Mouse (Mus musculus) forebrain, embryonic 14.5 days (tissue): Measurements from ENCODE around the gene Foxc2. TPM values are rescaled to one million over a fixed set of nuclear protein-coding genes. Genes with fewer than 3 reads are reported as not detected.

ENCODE experiments used
- ATAC-seq: fragments of 200-750 bp; cut with Nextera tagmentation; 2 replicates; pipeline ENCODE4 v1.8.0; 2017; ENCODE audit warnings: mild to moderate bottlenecking, moderate library complexity
- DNase-seq: peaks from one replicate; pipeline ENCODE4 v3.0.0-alpha.2; 2015; ENCODE audit warnings: low spot score
- H3K27ac ChIP-seq: fragments of 300-500 bp; sonication (generic); 2 replicates; pipeline ENCODE4 v1.5.1; 2014; ENCODE audit warnings: low read depth, mild to moderate bottlenecking, control low read depth, low read length, moderate library complexity
- H3K27me3 ChIP-seq: fragments of 300-500 bp; sonication (generic); replicated peaks from 2 replicates; pipeline ENCODE4 v1.6.1; 2014; ENCODE audit warnings: low read length, control low read depth, mixed read lengths; ENCODE audit not compliant: control insufficient read depth, insufficient read depth
- H3K36me3 ChIP-seq: fragments of 300-500 bp; sonication (generic); 2 replicates; pipeline ENCODE4 v1.6.1; 2014; ENCODE audit warnings: low read length, control low read depth; ENCODE audit not compliant: control insufficient read depth, insufficient read depth
- H3K4me1 ChIP-seq: fragments of 300-500 bp; sonication (generic); 2 replicates; pipeline ENCODE4 v1.6.1; 2014; ENCODE audit warnings: antibody characterized with exemption, low read length, control low read depth; ENCODE audit not compliant: control insufficient read depth, insufficient read depth
- H3K4me2 ChIP-seq: fragments of 300-500 bp; sonication (generic); 2 replicates; pipeline ENCODE4 v1.6.1; 2014; ENCODE audit warnings: mild to moderate bottlenecking, control low read depth, low read length
- H3K4me3 ChIP-seq: fragments of 300-500 bp; sonication (generic); 2 replicates; pipeline ENCODE4 v1.5.1; 2014; ENCODE audit warnings: low read depth, low read length, control low read depth
- H3K9ac ChIP-seq: fragments of 300-500 bp; sonication (generic); 2 replicates; pipeline ENCODE4 v1.6.1; 2014; ENCODE audit warnings: mild to moderate bottlenecking, low read length, control low read depth, moderate library complexity
- H3K9me3 ChIP-seq: fragments of 300-500 bp; sonication (generic); replicated peaks from 2 replicates; pipeline ENCODE4 v1.6.1; 2016; ENCODE audit warnings: low read length, control low read depth, mixed read lengths; ENCODE audit not compliant: control insufficient read depth
- WGBS: fragments of 180-500 bp; shearing (Covaris S2); extraction: QIAGEN DNeasy Blood & Tissue Kit; methylation state at CpG from one replicate; pipeline ENCODE4 v1.1.7; 2014; 5-methylcytosine and 5-hydroxymethylcytosine counted together
- polyA plus RNA-seq: library from polyadenylated mRNA; unstranded; fragments of >200 nt; fragmentation: Nextera tagmentation; extraction: Ambion mirVana; gene quantifications from 2 replicates; pipeline ENCODE4 v1.2.1, GENCODE M21; 2014

Gene Foxc2
- polyA plus RNA-seq, 1 experiment from 2014 or later: 1.1 TPM

DNA sequence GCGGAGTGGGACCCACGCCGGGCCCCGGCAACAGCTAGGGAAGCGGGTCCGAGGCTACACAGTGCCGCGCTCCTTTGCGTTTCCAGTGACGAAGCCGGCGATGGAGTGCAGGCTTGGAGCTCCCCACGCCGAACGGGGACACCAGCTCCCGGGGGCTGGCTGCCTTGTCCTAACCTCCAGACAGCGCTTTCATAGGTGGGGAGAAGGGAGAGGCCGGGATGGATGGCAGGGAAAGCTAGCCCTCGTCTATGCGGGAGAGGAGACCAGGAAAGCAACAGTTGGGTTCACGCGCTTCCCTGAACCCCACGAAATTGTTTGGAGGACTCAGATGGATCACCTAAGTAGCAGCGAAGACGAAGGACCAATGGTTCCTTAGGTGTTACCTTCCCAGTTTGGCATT lies 835 bp upstream of the Foxc2 start:
- ATAC-seq (no peak), DNase-seq (no peak)
- H3K27ac ChIP-seq: no peak overlapping the region
- H3K36me3 ChIP-seq: no peaks in the 10 kb centered on the region
- H3K4me1 ChIP-seq: no peaks in the 10 kb centered on the region
- peaks cover 68% of the 10 kb centered on the region for H3K27me3 ChIP-seq
- WGBS: under 1% methylated on average over 25 of the region's 25 CpGs
- no peak overlapping the region for H3K4me2 ChIP-seq
- no peak overlapping the region for H3K9ac ChIP-seq
- H3K4me3 ChIP-seq: no peak overlapping the region
- no peaks in the 10 kb centered on the region for H3K9me3 ChIP-seq

DNA sequence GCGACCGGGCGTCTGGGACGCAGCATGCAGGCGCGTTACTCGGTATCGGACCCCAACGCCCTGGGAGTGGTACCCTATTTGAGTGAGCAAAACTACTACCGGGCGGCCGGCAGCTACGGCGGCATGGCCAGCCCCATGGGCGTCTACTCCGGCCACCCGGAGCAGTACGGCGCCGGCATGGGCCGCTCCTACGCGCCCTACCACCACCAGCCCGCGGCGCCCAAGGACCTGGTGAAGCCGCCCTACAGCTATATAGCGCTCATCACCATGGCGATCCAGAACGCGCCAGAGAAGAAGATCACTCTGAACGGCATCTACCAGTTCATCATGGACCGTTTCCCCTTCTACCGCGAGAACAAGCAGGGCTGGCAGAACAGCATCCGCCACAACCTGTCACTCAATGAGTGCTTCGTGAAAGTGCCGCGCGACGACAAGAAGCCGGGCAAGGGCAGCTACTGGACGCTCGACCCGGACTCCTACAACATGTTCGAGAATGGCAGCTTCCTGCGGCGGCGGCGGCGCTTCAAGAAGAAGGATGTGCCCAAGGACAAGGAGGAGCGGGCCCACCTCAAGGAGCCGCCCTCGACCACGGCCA lies 717 bp downstream of the Foxc2 start:
- H3K9me3 ChIP-seq: no peaks in the 10 kb centered on the region
- peaks cover 83% of the 10 kb centered on the region for H3K27me3 ChIP-seq
- no peaks in the 10 kb centered on the region for H3K4me1 ChIP-seq
- H3K4me3 ChIP-seq: peak overlapping the region; percentile 29
- peak overlapping the region; percentile 55 for H3K4me2 ChIP-seq
- no peak overlapping the region for H3K9ac ChIP-seq
- 1% methylated on average over 55 of the region's 55 CpGs for WGBS
- DNase-seq (no peak), ATAC-seq (no peak)
- H3K27ac ChIP-seq: no peak overlapping the region
- no peaks in the 10 kb centered on the region for H3K36me3 ChIP-seq

DNA sequence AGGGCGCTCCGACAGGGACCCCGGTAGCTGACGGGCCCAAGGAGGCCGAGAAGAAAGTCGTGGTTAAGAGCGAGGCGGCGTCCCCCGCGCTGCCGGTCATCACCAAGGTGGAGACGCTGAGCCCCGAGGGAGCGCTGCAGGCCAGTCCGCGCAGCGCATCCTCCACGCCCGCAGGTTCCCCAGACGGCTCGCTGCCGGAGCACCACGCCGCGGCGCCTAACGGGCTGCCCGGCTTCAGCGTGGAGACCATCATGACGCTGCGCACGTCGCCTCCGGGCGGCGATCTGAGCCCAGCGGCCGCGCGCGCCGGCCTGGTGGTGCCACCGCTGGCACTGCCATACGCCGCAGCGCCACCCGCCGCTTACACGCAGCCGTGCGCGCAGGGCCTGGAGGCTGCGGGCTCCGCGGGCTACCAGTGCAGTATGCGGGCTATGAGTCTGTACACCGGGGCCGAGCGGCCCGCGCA lies 1.2 kb downstream of the Foxc2 start:
- Histone ChIP-seq H3K4me3 (peak overlapping the region; percentile 29), H3K4me1 (no peaks in the 10 kb centered on the region), H3K9me3 (no peaks in the 10 kb centered on the region), H3K4me2 (peak overlapping the region; percentile 9; the same call in 1 of the 2 replicates), H3K27me3 (peaks cover 89% of the 10 kb centered on the region), H3K27ac (no peak overlapping the region), H3K36me3 (no peaks in the 10 kb centered on the region), H3K9ac (no peak overlapping the region)
- no peak for ATAC-seq
- under 1% methylated on average over 62 of the region's 62 CpGs for WGBS
- no peak for DNase-seq

DNA sequence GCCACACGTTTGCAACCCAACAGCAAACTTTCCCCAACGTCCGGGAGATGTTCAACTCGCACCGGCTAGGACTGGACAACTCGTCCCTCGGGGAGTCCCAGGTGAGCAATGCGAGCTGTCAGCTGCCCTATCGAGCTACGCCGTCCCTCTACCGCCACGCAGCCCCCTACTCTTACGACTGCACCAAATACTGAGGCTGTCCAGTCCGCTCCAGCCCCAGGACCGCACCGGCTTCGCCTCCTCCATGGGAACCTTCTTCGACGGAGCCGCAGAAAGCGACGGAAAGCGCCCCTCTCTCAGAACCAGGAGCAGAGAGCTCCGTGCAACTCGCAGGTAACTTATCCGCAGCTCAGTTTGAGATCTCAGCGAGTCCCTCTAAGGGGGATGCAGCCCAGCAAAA lies 1.9 kb downstream of the Foxc2 start:
- Histone ChIP-seq H3K4me2 (peak overlapping the region; percentile 9; the same call in 1 of the 2 replicates), H3K27ac (no peak overlapping the region)
- WGBS: 1% methylated on average over 27 of the region's 28 CpGs

DNA sequence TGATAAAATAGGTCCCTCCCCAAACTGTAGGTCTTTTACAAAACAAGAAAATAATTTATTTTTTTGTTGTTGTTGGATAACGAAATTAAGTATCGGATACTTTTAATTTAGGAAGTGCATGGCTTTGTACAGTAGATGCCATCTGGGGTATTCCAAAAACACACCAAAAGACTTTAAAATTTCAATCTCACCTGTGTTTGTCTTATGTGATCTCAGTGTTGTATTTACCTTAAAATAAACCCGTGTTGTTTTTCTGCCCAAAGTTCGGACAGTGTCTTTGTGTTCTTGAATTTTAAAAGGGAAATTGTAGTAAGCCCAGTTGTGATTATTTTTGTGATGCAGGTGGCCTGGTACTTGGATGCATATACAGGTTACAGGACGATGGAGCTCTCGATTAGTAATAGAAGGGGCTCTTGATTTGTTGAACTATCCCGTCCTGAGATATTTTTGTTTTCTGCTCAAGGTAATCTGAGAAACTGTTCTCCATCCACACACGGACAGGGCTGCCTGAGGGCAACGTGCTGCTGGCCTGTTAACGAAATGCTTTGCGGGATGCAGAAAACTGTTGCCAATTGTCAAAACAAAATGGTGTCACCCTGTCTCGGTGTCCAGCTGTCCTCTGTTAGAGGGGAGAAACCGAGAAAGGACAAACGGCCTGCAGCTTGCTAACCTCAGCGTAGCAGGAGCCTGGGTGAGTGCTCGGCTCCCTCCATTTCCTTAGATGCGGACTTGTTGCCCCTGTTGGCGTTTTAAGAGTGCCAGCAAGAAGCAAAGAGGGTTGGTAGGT lies 2.9 kb downstream of the Foxc2 start:
- H3K4me2 ChIP-seq: no peak overlapping the region
- no peak for ATAC-seq
- peaks cover 99% of the 10 kb centered on the region for H3K27me3 ChIP-seq
- H3K27ac ChIP-seq: no peak overlapping the region
- H3K36me3 ChIP-seq: no peaks in the 10 kb centered on the region
- H3K4me1 ChIP-seq: no peaks in the 10 kb centered on the region
- no peak overlapping the region for H3K4me3 ChIP-seq
- H3K9ac ChIP-seq: no peak overlapping the region
- H3K9me3 ChIP-seq: no peaks in the 10 kb centered on the region
- DNase-seq: no peak
- WGBS: 3% methylated on average over 18 of the region's 18 CpGs

More for the DNA sequence above, 1.9 kb downstream of the Foxc2 start:
- Histone ChIP-seq H3K9me3 (no peaks in the 10 kb centered on the region), H3K27me3 (peaks cover 96% of the 10 kb centered on the region), H3K4me1 (no peaks in the 10 kb centered on the region), H3K9ac (no peak overlapping the region), H3K36me3 (no peaks in the 10 kb centered on the region), H3K4me3 (peak overlapping the region; percentile 29; the same call in 1 of the 2 replicates)
- ATAC-seq (no peak), DNase-seq (no peak)

DNA sequence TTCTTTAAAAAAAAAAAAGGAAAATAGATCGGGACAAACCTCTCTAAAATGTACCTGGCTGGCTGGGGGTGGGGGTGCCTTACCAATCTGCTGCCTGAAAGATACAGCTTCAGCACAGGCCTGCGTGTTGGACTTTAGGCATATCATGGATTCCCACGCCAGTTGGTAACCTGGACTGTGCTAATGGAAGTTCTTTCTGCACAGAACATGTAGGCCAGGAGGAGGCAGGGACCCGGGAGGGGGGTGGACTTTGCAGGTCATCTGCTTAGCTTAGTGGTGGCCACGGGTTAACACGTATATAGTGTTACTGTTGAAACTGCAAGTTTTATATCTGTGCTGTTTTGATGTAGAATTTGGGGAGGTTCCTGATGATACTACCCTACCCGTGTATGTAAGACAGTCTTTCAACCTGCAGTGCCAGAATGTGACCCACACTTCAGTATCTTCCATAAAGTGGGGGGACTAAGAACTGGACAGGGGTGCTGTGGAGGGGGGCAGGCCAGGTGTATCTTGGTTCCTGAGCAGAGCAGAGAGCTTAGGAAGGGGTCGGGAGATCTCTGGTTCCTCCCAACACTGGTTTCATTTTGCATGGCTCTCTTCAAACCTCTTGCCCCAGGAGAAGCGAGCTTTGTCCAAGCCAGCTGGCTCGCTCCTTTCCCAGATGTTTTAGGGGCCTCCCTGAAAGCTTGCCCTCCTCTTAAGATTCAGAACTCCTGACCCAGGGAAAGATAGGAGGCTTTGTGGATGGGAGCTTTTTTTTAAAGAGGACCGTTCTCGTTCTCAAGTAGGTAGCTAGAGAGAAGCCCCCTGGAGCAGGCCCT lies 3.9 kb downstream of the Foxc2 start:
- Histone ChIP-seq H3K27me3 (peaks cover 98% of the 10 kb centered on the region), H3K27ac (no peak overlapping the region), H3K4me2 (no peak overlapping the region), H3K36me3 (no peaks in the 10 kb centered on the region), H3K4me3 (no peak overlapping the region), H3K9ac (no peak overlapping the region), H3K9me3 (no peaks in the 10 kb centered on the region), H3K4me1 (no peaks in the 10 kb centered on the region)
- DNase-seq (no peak), ATAC-seq (no peak)
- WGBS: 2% methylated on average over 12 of the region's 12 CpGs

DNA sequence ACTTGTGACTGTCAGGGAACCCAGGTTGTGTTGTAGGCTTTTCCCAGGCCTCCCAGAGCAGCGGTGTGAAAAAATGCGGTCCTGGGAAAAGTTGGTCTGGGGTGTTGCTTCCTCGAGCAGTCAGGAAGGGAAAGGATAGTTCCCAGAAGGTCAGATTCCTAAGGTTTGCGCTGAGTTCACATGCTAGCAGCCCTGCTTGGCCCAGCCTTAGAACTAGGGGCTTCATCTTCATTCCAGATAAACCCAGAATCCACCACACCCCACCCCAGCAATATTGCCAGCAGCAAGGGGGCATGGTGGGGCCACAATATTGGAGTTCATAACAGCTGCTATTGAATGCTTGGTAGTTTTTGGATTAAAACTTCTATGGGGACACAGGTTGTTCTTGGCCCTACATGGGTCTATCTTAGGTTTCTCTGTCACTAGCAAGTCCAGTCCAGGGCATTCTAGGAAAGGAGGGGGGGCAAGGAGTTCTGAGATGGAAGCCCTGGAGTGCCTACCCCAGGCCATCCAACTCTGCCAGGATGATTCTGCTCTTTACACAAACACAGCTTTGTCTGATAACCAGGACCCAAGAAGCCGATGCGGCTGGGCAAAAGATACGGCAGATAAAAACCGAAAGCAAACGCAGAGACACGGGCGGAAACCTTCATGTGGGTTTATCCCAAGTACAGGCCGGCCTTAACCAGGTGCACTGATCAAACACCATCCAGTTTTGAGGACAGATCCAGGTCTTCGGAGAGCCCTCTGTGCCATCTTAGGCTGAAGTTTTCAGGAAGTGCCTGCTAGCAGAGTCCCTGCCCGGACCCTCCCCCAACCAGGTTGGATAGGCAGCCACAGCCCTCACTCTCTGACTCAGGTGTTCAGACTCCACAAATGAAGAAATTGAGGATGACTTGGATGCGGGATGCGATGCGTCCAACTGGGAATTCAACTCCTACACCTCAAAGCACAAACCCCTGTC lies 4.8 kb downstream of the Foxc2 start:
- Histone ChIP-seq H3K4me2 (no peak overlapping the region), H3K9me3 (no peaks in the 10 kb centered on the region), H3K9ac (no peak overlapping the region), H3K27me3 (peaks cover 98% of the 10 kb centered on the region), H3K27ac (no peak overlapping the region), H3K36me3 (no peaks in the 10 kb centered on the region), H3K4me3 (no peak overlapping the region), H3K4me1 (no peaks in the 10 kb centered on the region)
- DNase-seq (no peak), ATAC-seq (no peak)
- WGBS: 5% methylated on average over 17 of the region's 17 CpGs

DNA sequence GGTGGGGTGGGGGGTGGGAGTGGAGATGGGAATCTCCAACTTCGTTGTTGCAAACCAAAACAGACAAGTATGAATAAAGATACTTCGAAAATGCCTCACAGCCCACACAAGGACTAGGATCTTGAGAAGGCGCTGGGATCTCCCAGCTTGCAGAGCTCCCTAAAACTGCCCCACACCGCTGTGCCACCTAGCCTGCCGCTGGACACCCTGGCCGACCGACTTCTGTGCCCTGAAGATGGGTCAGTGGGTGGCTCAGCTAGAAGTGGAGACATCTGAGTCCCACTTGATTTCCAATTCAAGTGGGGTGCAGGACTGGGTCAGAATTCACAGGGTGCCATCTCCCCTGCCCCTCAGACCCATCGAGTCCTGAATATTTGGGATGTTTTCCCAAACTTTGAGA lies 5.7 kb downstream of the Foxc2 start:
- DNase-seq: no peak
- H3K27me3 ChIP-seq: peaks cover 98% of the 10 kb centered on the region
- H3K9me3 ChIP-seq: no peaks in the 10 kb centered on the region
- no peak overlapping the region for H3K27ac ChIP-seq
- H3K4me1 ChIP-seq: no peaks in the 10 kb centered on the region
- H3K36me3 ChIP-seq: no peaks in the 10 kb centered on the region
- H3K4me2 ChIP-seq: no peak overlapping the region
- H3K4me3 ChIP-seq: no peak overlapping the region
- WGBS: 0% methylated on average over 8 of the region's 8 CpGs
- no peak for ATAC-seq
- no peak overlapping the region for H3K9ac ChIP-seq
